Mouse (Mus musculus) heart, embryonic 13.5 days (tissue): ENCODE measurements around the gene Mus81. TPM values are rescaled to one million over a fixed set of nuclear protein-coding genes. Genes with fewer than 3 reads are reported as not detected.
A peak's percentile ranks its signal among the peaks of the same experiment; 100 is the strongest.
"Not testable (repeated sequence)": the region's sequence is repeated elsewhere in the genome, so short reads cannot be mapped to it uniquely, and the experiment has no call there.

Experiments
- ATAC-seq: fragments of 200-750 bp; cut with Nextera tagmentation; 2 replicates; pipeline ENCODE4 v1.8.0; 2017; ENCODE audit warnings: moderate TSS enrichment; ENCODE audit not compliant: insufficient number of reproducible peaks, low FRiP score, low TSS enrichment; ENCODE audit errors: extremely low read depth
- H3K27ac ChIP-seq: fragments of 300-500 bp; sonication (generic); replicated peaks from 2 replicates; pipeline ENCODE4 v1.5.1; 2015; ENCODE audit warnings: moderate library complexity, mild to moderate bottlenecking, inconsistent platforms
- H3K27me3 ChIP-seq: fragments of 300-500 bp; sonication (generic); replicated peaks from 2 replicates; pipeline ENCODE4 v1.6.1; 2015; ENCODE audit warnings: mild to moderate bottlenecking, inconsistent platforms
- H3K36me3 ChIP-seq: fragments of 300-500 bp; sonication (generic); 2 replicates; pipeline ENCODE4 v1.6.1; 2015; ENCODE audit warnings: mild to moderate bottlenecking, inconsistent platforms
- H3K4me1 ChIP-seq: fragments of 300-500 bp; sonication (generic); 2 replicates; pipeline ENCODE4 v1.6.1; 2015; ENCODE audit warnings: inconsistent platforms
- H3K4me2 ChIP-seq: fragments of 300-500 bp; sonication (generic); 2 replicates; pipeline ENCODE4 v1.6.1; 2015; ENCODE audit warnings: inconsistent platforms, mild to moderate bottlenecking, moderate library complexity
- H3K4me3 ChIP-seq: fragments of 300-500 bp; sonication (generic); 2 replicates; pipeline ENCODE4 v1.5.1; 2015; ENCODE audit warnings: moderate library complexity, mild to moderate bottlenecking, inconsistent platforms
- H3K9ac ChIP-seq: fragments of 300-500 bp; sonication (generic); 2 replicates; pipeline ENCODE4 v1.6.1; 2015; ENCODE audit warnings: inconsistent platforms, mild to moderate bottlenecking, moderate library complexity
- H3K9me3 ChIP-seq: fragments of 300-500 bp; sonication (generic); 2 replicates; pipeline ENCODE4 v1.6.1; 2016; ENCODE audit warnings: inconsistent platforms
- WGBS: fragments of 180-500 bp; shearing (Covaris S2); methylation state at CpG from one replicate; pipeline ENCODE4 v1.1.7; 2015; ENCODE audit warnings: mixed read lengths; 5-methylcytosine and 5-hydroxymethylcytosine counted together
- polyA plus RNA-seq: library from polyadenylated mRNA; unstranded; fragments of >200 nt; fragmentation: Nextera tagmentation; extraction: Ambion mirVana; gene quantifications from 2 replicates; pipeline ENCODE4 v1.2.1, GENCODE M21; 2015

The Mus81 gene
- polyA plus RNA-seq, 1 experiment from 2014 or later, result 38.9 TPM

DNA sequence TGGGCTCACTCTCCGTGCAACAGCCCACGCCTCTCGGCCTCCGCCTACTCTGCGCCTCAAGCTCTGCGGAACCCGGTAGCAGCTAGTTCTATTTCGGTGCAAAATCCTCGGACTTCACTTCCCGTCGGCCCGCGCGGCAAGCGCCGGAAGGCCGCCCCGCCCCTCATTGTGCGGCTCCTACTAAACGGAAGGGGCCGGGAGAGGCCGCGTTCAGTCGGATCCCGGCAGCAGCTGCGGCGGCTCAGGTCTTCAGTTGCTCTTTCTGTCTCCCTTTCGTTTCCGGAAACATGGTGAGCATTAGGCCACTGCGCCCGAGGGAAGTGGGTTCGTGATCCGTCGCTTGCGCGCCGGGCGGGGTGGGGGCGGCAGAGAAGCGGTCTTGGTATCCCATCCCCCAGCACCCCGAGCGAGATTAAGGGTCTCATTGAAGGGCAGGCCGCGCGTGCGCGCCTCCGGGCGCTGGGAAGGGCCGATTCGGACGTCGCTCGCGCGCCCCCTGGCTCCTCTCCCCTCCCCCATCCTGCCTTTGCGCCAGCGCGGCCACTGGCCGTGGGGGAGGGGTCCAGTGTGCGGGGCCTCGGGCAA lies 2.2 kb upstream of the Mus81 start, which contains the start of gene Cfl1:
Cfl1 (plus strand) TSS at position 143 of the 585 bp plus-strand sequence.
- Histone ChIP-seq H3K4me2 (peak within 1 kb of the TSS; percentile 91), H3K4me1 (peaks cover 44% of the 10 kb centered on the region), H3K9me3 (no peaks in the 10 kb centered on the region), H3K27me3 (no peaks in the 10 kb centered on the region), H3K4me3 (peak within 1 kb of the TSS; percentile 100), H3K36me3 (peaks cover 51% of the 10 kb centered on the region), H3K27ac (peak within 1 kb of the TSS; percentile 99), H3K9ac (peak within 1 kb of the TSS; percentile 99)
- WGBS, result under 1% methylated on average over 61 of the region's 62 CpGs
- ATAC-seq, result peak; percentile 37

DNA sequence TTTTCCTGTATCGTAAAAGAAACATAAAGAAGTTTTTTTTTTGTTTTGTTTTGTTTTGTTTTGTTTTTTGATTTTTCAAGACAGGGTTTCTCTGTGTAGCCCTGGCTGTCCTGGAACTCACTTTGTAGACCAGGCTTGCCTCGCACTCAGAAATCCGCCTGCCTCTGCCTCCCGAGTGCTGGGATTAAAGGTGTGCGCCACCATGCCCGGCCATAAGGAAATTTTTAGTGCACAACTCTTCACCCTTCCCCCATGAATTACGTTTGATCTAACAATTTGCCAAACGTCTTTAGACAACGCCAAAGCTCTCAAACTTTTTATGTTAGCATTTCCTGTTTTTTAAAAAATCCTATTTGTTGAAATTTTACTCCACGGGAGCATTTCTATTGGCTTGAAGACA lies 1.5 kb upstream of the Mus81 start:
- not testable (repeated sequence) for ATAC-seq, H3K9me3 ChIP-seq, H3K27me3 ChIP-seq
- WGBS, result 45% methylated on average over 10 of the region's 10 CpGs
- Histone ChIP-seq H3K9ac (0 out of 2 replicates have a peak overlapping the region, but pooled peaks have one; percentile 54), H3K4me2 (peak overlapping the region; percentile 91), H3K36me3 (peaks cover 51% of the 10 kb centered on the region), H3K27ac (peak overlapping the region; percentile 99), H3K4me1 (peaks cover 44% of the 10 kb centered on the region), H3K4me3 (peak overlapping the region; percentile 100)

DNA sequence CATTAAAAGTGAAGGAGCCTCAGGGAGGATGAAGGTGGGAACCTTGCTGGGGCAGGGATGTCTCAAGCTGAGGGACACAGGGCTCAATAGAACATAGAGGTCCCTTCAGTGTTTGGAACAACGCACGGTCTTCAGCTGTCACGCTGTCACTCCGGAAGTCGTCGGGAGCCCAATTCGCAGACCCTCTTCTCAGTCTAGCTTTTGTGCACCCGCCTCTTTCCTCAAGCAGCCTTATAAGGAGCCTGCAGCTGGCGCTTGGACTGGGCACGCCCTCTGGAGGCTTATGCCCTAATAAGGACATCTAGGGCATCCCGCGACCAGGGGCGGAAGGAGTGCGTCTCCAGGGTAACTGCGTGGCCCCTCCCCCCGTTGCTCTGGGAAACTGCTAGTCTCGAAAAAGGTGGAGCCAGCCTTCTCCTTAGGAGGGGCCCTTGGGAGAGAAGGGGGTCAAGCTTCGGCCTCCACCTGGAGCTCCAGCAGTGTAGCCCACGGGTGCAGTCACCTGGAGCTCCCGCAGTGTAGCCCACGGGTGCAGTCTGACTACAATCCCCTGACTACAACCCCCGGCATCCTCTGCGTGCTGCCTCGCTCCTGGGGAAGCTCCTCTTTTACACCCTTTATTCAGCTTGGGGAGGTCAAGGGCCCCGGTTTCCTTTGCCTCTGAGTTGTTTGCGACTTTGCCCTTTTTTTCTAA lies 823 bp upstream of the Mus81 start:
- Histone ChIP-seq H3K4me2 (peak overlapping the region; percentile 91), H3K9me3 (no peaks in the 10 kb centered on the region), H3K4me3 (peak overlapping the region; percentile 100), H3K27ac (peak overlapping the region; percentile 99), H3K9ac (peak overlapping the region; percentile 88), H3K4me1 (peaks cover 44% of the 10 kb centered on the region), H3K27me3 (no peaks in the 10 kb centered on the region), H3K36me3 (peaks cover 51% of the 10 kb centered on the region)
- WGBS, result 0% methylated on average over 26 of the region's 26 CpGs
- peak; percentile 82 for ATAC-seq

DNA sequence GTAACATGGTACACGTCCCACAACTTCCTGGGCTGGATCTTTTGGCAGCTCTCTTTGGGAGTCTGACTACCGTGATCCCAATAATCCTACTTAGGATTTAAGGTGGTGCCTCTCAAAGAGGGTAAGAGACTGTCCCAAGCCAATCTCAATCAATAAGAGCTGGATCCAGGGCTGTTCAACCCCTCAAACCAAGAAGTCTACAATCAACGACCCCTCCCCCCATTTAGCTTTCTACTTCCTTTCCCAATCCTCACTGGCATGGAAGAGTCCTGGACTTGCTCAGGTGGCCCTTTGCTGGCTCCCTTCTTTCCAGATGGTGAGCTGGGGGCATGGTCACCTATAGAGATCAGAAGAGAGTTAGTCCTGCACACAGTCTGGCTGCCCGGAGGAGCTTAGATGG lies 1.4 kb downstream of the Mus81 start:
- H3K4me2 ChIP-seq, result peak overlapping the region; percentile 91
- H3K27ac ChIP-seq, result 0 out of 2 replicates have a peak overlapping the region, but pooled peaks have one; percentile 6
- no peaks in the 10 kb centered on the region for H3K27me3 ChIP-seq
- WGBS, result 86% methylated on average over 4 of the region's 4 CpGs
- H3K4me1 ChIP-seq, result peaks cover 28% of the 10 kb centered on the region
- H3K9me3 ChIP-seq, result no peaks in the 10 kb centered on the region
- H3K4me3 ChIP-seq, result peak overlapping the region; percentile 100
- H3K36me3 ChIP-seq, result peaks cover 51% of the 10 kb centered on the region
- ATAC-seq, result no peak
- peak overlapping the region; percentile 88 for H3K9ac ChIP-seq

DNA sequence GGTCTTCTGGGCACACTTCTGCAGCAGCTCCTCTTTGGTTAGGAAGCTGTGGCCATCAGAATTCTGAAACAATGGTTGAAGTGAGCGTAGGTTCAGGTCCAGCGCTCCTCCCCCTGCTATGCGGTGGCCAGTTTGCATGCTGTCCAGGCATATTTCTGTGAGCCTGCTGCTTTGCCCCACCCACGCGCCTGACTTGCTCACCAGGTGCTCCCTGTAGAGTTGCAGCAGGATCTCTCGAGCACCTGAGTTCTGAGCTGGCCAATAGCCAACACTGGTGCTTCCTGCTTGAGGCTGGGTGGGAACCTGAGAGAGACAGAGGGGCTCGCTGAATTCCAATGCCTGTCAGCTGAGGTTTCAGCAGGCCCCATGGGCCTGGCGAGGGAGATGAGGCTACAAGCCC lies 1.9 kb downstream of the Mus81 start:
- Histone ChIP-seq H3K4me1 (peaks cover 27% of the 10 kb centered on the region), H3K4me2 (0 out of 2 replicates have a peak overlapping the region, but pooled peaks have one; percentile 91), H3K4me3 (no peak overlapping the region), H3K27ac (no peak overlapping the region), H3K27me3 (no peaks in the 10 kb centered on the region), H3K36me3 (peaks cover 55% of the 10 kb centered on the region), H3K9ac (peak overlapping the region; percentile 88; the same call in 1 of the 2 replicates), H3K9me3 (no peaks in the 10 kb centered on the region)
- WGBS, result 84% methylated on average over 8 of the region's 8 CpGs
- ATAC-seq, result no peak

DNA sequence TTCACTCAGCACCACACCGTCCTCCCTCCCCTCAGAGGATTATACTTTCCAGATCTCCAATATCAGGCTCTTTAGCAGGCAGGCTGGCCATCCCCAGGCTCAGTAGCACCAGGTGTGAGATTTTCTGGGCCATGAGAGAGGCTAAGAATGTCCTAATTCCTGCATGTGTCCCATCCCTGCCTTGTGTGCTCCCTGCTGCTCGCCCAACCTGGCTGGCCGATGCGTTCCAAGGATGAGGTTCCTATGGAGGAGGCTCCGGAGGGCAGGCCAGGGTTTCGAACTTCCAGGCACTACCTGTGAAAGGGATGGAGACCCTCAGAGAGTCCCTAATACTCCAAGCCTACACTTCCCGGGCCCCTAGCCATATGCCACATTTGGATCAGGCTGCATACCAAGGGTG lies 2.4 kb downstream of the Mus81 start:
- Histone ChIP-seq H3K36me3 (peaks cover 59% of the 10 kb centered on the region), H3K9me3 (no peaks in the 10 kb centered on the region), H3K4me1 (peaks cover 27% of the 10 kb centered on the region), H3K9ac (no peak overlapping the region), H3K27me3 (no peaks in the 10 kb centered on the region), H3K4me2 (no peak overlapping the region), H3K4me3 (no peak overlapping the region), H3K27ac (no peak overlapping the region)
- 93% methylated on average over 7 of the region's 7 CpGs for WGBS
- ATAC-seq, result no peak

DNA sequence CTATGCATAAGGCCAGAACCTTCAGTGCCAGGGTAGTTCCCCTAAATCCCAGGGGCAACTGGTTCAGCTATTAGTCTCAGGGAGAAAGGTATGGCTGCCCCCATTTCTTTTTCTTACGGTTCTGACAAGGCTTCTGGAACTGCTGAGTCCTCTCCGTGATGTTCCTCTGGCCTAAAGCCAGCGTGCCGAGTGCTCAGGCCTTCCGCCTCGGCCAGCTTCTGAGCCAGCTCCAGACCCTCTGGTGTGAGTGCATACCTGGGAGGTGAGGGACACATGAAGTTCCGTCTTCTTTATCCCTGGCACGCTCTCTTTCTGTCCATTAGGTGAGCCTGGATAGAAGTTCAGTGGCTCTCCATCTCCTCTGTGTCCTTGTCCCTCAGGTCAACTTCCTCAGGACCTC lies 2.8 kb downstream of the Mus81 start:
- Histone ChIP-seq H3K4me1 (peaks cover 27% of the 10 kb centered on the region), H3K27me3 (no peaks in the 10 kb centered on the region), H3K36me3 (peaks cover 64% of the 10 kb centered on the region), H3K4me3 (no peak overlapping the region), H3K9me3 (no peaks in the 10 kb centered on the region), H3K27ac (no peak overlapping the region), H3K4me2 (no peak overlapping the region), H3K9ac (no peak overlapping the region)
- WGBS, result 81% methylated on average over 8 of the region's 8 CpGs
- no peak for ATAC-seq

DNA sequence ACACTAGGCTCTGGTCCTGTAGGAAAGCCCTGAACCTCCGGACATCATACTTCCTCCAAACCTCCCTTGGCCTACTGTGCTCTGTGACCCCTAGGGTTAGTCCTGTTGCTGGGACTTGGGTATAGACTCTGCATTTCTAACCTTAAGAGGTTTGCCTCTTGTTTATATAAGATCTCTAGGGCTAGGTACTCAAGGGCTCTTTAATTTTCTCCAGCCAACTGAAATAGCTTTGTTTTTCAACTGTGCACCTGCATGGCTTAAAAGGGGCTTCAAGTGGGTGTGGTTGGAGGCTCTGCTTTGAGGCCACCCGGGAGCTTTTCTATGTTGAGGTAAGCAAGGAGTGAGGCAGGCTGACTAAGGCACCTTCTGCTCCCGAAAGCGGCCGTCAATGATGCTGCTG lies 3.7 kb downstream of the Mus81 start:
- no peak overlapping the region for H3K9ac ChIP-seq
- 86% methylated on average over 5 of the region's 5 CpGs for WGBS
- H3K9me3 ChIP-seq, result no peaks in the 10 kb centered on the region
- H3K4me3 ChIP-seq, result no peak overlapping the region
- H3K4me2 ChIP-seq, result no peak overlapping the region
- H3K36me3 ChIP-seq, result peaks cover 73% of the 10 kb centered on the region
- H3K27me3 ChIP-seq, result no peaks in the 10 kb centered on the region
- H3K4me1 ChIP-seq, result peaks cover 21% of the 10 kb centered on the region
- no peak for ATAC-seq
- no peak overlapping the region for H3K27ac ChIP-seq

DNA sequence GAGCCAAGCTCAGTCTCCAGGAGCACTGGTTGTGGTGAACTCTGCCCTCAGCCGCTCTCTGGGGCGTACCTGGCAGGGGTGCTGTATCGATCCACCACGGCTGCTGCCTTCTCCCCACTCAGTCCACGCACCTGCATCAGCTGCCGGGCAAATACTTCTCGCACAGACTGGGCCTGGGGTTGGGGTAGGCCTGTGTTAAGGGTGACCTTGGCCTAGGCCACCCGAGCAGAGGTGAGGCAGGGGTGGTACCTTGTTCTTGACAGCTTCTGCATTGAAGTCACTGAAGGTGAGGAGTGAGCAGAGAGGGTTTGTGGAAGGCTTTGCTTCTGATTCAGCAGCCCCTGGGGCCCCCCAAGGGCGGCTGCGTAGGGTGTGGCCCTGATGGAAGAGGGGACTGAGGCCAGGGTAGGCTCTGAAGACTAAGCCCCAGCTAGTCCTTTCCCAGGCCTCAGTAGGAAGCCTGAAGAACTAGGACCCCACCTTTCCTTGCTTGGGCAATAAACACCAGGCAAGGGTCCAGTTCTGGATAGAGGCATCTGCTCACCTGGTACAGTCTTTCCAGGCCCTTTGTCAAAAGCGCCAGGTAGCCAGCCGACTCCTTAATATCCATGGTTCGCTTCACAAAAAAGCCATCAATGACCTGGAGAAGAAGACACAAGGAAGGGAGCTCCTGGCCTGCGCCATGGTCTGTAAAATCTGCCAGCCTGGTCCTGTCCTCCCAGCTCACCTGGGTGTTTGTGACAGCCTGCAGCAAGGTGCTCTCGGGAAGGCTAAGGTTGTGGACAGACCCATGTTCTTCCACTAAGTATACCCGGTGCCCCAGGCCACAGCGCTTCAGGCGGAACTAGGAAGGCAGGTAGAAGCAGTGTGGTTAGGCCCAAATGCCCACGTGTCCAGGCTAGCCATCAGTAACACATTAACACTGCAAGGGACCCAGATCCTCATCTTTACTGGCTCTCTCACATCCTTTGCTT lies 4.5 kb downstream of the Mus81 start:
- Histone ChIP-seq H3K4me3 (no peak overlapping the region), H3K9me3 (no peaks in the 10 kb centered on the region), H3K27me3 (no peaks in the 10 kb centered on the region), H3K27ac (no peak overlapping the region), H3K36me3 (peaks cover 81% of the 10 kb centered on the region), H3K4me1 (peaks cover 18% of the 10 kb centered on the region), H3K9ac (no peak overlapping the region), H3K4me2 (no peak overlapping the region)
- no peak for ATAC-seq
- WGBS, result 89% methylated on average over 19 of the region's 19 CpGs

DNA sequence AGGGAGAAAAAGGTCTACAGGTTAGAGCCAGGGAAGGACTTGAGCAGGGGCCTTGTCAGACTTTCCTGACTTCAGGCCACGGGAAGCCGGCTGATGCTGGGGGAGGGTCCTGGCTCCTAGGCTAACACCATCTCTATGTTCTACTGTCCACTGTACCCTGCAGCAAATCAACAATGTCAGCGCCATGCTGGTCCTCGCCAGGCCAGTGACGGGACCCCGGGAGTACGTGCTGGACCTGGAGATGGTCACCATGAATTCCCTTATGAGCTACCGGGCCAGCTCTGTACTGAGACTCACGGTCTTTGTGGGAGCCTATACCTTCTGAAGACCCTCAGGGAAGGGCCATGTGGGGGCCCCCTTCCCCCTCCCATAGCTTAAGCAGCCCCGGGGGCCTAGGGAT lies 6.8 kb downstream of the Mus81 start:
- no peak overlapping the region for H3K4me2 ChIP-seq
- H3K27ac ChIP-seq, result no peak overlapping the region
- no peak overlapping the region for H3K9ac ChIP-seq
- peaks cover 3% of the 10 kb centered on the region for H3K4me1 ChIP-seq
- no peak overlapping the region for H3K4me3 ChIP-seq
- H3K9me3 ChIP-seq, result no peaks in the 10 kb centered on the region
- H3K27me3 ChIP-seq, result no peaks in the 10 kb centered on the region
- H3K36me3 ChIP-seq, result peaks cover 98% of the 10 kb centered on the region
- WGBS, result 83% methylated on average over 10 of the region's 10 CpGs
- no peak for ATAC-seq

DNA sequence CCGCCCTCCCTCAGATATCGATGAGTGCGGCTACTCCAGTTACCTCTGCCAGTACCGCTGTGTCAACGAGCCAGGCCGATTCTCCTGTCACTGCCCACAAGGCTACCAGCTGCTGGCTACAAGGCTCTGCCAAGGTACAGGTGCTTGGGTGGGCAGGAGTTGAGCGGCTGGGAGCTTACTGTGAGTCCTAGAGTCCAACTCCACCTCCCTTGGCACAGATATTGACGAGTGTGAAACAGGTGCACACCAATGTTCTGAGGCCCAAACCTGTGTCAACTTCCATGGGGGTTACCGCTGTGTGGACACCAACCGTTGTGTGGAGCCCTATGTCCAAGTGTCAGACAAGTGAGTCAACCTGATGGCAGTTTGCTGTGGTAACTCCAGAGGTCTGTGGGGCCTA lies 8.2 kb downstream of the Mus81 start:
- Histone ChIP-seq H3K4me2 (no peak overlapping the region), H3K9me3 (no peaks in the 10 kb centered on the region), H3K36me3 (peaks cover 88% of the 10 kb centered on the region), H3K4me3 (no peak overlapping the region), H3K27me3 (no peaks in the 10 kb centered on the region), H3K27ac (no peak overlapping the region), H3K4me1 (peaks cover 12% of the 10 kb centered on the region), H3K9ac (no peak overlapping the region)
- 87% methylated on average over 10 of the region's 10 CpGs for WGBS
- no peak for ATAC-seq
